Mouse (Mus musculus) heart, postnatal 14 days (tissue): ENCODE measurements at regions not wholly inside any gene's neighbourhood (a gene's known extent, or its start where the extent isn't known, plus 50 kb on each side); places are given as distances from the start of the nearest gene placed in this dataset.

Source experiments
- DNase-seq, 2 experiments: peaks; one replicate each; pipeline ENCODE4 v3.0.0; 2021 to 2022
- intact Hi-C: fragments of 180-260 bp; cut with DNase I; formaldehyde crosslinking; loops from one replicate; pipeline ENCODE4 v1.15.1; 2025

DNA sequence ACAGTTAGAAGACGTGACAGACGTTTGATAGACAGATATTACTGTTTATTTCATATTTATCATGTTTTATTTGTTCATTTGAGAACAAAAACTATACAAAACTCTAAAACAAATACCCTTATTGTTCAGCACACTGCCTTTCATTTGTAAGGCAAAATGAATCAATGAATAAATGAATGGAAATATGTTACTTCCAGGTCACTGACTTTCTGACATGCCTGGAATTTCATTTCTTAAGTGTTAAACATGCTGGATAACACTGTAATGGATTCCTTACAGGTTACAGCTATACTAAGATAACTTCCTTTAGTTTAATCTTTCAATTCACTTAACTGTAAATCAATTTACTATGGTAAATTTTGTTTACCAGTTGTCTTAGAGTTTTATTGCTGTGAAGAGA lies 707.3 kb upstream of the Foxg1 start:
- DNase-seq, result no peak
- intact Hi-C loops, result no loop called here

DNA sequence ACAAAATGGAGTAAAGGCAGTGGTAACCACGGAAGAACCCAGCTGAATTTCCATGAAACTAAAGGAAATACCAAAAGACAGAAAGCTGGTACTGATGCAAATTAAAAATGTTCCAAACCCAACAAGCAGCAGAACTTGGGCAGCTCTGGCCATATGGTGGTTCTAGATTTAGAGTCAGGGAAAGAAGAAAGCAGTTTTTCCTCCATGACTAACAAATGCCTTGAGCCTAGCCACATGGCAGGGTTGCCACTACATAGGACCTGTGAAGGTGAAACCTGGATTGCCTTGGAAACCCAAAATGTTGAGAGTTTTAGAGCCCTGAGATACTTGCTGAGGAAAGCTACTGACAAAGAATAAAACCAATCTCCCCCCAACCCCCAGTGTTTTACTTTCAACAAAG lies 701.5 kb upstream of the Foxg1 start:
- no peak for DNase-seq
- intact Hi-C loops, result no loop called here

- intact Hi-C loops, result no loop called here
- DNase-seq, result no peak
Measured at GRCm38 (mm10) chr12:48705963-48706362, 676.5 kb upstream of the Foxg1 start.

DNA sequence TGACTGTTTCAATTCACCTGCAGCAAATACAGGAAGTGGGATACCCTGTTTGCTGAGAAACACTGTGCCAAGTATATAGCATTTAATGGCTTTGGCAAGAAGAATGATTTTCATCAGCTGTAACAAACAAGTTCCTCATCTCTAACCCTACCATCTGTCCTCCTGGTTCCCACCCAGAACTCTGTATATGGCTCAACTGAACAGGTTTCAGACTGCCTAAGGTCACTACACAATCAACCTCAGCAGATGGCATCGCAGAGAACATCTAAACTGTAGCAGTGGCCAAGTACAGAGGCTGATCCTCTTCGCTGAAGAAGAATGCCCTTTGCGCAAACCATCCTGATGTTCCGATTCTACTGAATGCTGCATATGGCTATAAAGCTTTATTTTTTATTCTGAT lies 668.8 kb upstream of the Foxg1 start:
- intact Hi-C loops, result no loop called here
- no peak for DNase-seq

DNA sequence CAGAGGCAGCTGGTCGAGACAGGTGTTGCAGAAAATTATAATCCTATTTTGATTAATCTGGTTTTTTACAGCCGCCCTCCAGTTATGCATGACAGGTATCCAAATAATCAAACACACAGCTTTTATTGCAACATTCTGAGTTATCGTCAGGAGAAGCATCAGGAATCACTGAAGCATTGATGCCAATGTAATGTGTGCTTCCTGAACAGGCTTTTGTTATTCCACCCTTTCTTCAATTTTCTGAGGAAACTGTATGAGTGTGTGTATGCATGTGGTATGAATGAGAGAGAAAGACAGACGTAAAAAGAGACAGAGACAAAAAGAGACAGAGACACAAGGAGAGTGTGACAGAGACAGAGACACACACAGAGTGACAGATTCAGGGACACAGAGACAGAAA lies 652.6 kb upstream of the Foxg1 start:
- intact Hi-C loops, result no loop called here
- DNase-seq, result no peak

- no peak for DNase-seq
- intact Hi-C loops, result no loop called here
Measured at GRCm38 (mm10) chr12:48758805-48759396, 623.6 kb upstream of the Foxg1 start.
